Mouse (Mus musculus): ENCODE data around the gene Ccdc130. TPM values are rescaled to one million over a fixed set of nuclear protein-coding genes. Genes with fewer than 3 reads are reported as not detected.

Gene Ccdc130
- total RNA-seq, 2 experiments from 2014 or later: 20.4 to 21.4 TPM

Small RNAs within 50 kb of the gene (microRNA-seq; reads per million reads assigned to microRNA genes)
- gene Mir23a (3,704 to 8,535 reads per million in 2 experiments), gene Mir24-2 (0 reads per million in 2 experiments), gene Mir27a (65.7 to 78.3 reads per million in 2 experiments), gene Mir3074-2 (0 reads per million in 2 experiments)

Other genes starting within 250 kb of the Ccdc130 start
- 1 to 10 TPM; 4.1 to 7.9 TPM for gene Palm3, start 248.9 kb downstream of the Ccdc130 start, total RNA-seq (2021)
- 1 to 10 TPM; 1.6 to 1.8 TPM for gene Il27ra, start 227.8 kb downstream of the Ccdc130 start, total RNA-seq (2021)
- not detected for gene Rln3, start 225.4 kb downstream of the Ccdc130 start, total RNA-seq (2021)
- 1 to 10 TPM; 4.7 to 5.0 TPM for gene Gm10643, start 205.2 kb downstream of the Ccdc130 start, total RNA-seq (2021)
- 10 to 100 TPM; 20.1 to 21.0 TPM for gene Rfx1, start 203.5 kb downstream of the Ccdc130 start, total RNA-seq (2021)
- gene Dcaf15, start 165.6 kb downstream of the Ccdc130 start, total RNA-seq (2021): 10 to 100 TPM; 20.5 to 21.9 TPM
- gene Podnl1, start 144.4 kb downstream of the Ccdc130 start, total RNA-seq (2021): not detected
- 10 to 100 TPM; 46.9 to 53.9 TPM for gene Cc2d1a, start 122.4 kb downstream of the Ccdc130 start, total RNA-seq (2021)
- gene 4930432K21Rik, start 122.4 kb downstream of the Ccdc130 start, total RNA-seq (2021): 1 to 10 TPM; 1.1 TPM
- gene Nanos3, start 85.2 kb downstream of the Ccdc130 start, total RNA-seq (2021): 1 to 10 TPM; 3.8 to 4.4 TPM
- 10 to 100 TPM; 17.2 to 18.8 TPM for gene Zswim4, start 33.3 kb downstream of the Ccdc130 start, total RNA-seq (2021)
- gene D8Ertd738e, start 20.7 kb downstream of the Ccdc130 start, total RNA-seq (2021): 100 to 1,000 TPM; 147 to 156 TPM
- gene Mri1, start 13.1 kb downstream of the Ccdc130 start, total RNA-seq (2021): 10 to 100 TPM; 24.7 to 28.7 TPM
- 100 to 1,000 TPM; 256 to 259 TPM for gene Cacna1a, start 118.1 kb upstream of the Ccdc130 start, total RNA-seq (2021)